Mouse (Mus musculus): ENCODE data around the gene Tbc1d14.

The Tbc1d14 gene

GRCm38 (mm10) chr5:36575745-36576144 is 17.3 kb downstream of the Tbc1d14 start:
- DNase-seq: no peak

- no peak for DNase-seq
Measured at GRCm38 (mm10) chr5:36575227-36575626, 17.8 kb downstream of the Tbc1d14 start.

- no peak for DNase-seq
Measured at GRCm38 (mm10) chr5:36574147-36574870, 18.8 kb downstream of the Tbc1d14 start.

- DNase-seq: no peak
Measured at GRCm38 (mm10) chr5:36573354-36573753, 19.7 kb downstream of the Tbc1d14 start.

GRCm38 (mm10) chr5:36571371-36571770 is 21.7 kb downstream of the Tbc1d14 start:
- no peak for DNase-seq

GRCm38 (mm10) chr5:36570546-36571245 is 22.4 kb downstream of the Tbc1d14 start:
- no peak for DNase-seq

- no peak for DNase-seq
Measured at GRCm38 (mm10) chr5:36570098-36570497, 23.0 kb downstream of the Tbc1d14 start.

GRCm38 (mm10) chr5:36568118-36568517 is 25.0 kb downstream of the Tbc1d14 start:
- DNase-seq: no peak

GRCm38 (mm10) chr5:36567627-36568026 is 25.4 kb downstream of the Tbc1d14 start:
- no peak for DNase-seq

- no peak for DNase-seq
Measured at GRCm38 (mm10) chr5:36564530-36564929, 28.5 kb downstream of the Tbc1d14 start.

- DNase-seq: no peak
Measured at GRCm38 (mm10) chr5:36563741-36564140, 29.3 kb downstream of the Tbc1d14 start.

GRCm38 (mm10) chr5:36562791-36563445 is 30.2 kb downstream of the Tbc1d14 start:
- no peak for DNase-seq

GRCm38 (mm10) chr5:36561509-36561908 is 31.6 kb downstream of the Tbc1d14 start:
- DNase-seq: no peak

GRCm38 (mm10) chr5:36560490-36560889 is 32.6 kb downstream of the Tbc1d14 start:
- DNase-seq: no peak

GRCm38 (mm10) chr5:36559510-36560235 is 33.4 kb downstream of the Tbc1d14 start:
- DNase-seq: no peak

- no peak for DNase-seq
Measured at GRCm38 (mm10) chr5:36559106-36559505, 34.0 kb downstream of the Tbc1d14 start.

GRCm38 (mm10) chr5:36558526-36558925 is 34.5 kb downstream of the Tbc1d14 start:
- DNase-seq: no peak

GRCm38 (mm10) chr5:36557584-36558308 is 35.3 kb downstream of the Tbc1d14 start:
- DNase-seq: no peak

GRCm38 (mm10) chr5:36556906-36557305 is 36.2 kb downstream of the Tbc1d14 start:
- no peak for DNase-seq

GRCm38 (mm10) chr5:36556289-36556688 is 36.8 kb downstream of the Tbc1d14 start:
- DNase-seq: no peak

GRCm38 (mm10) chr5:36554496-36554895 is 38.6 kb downstream of the Tbc1d14 start:
- DNase-seq: no peak

- no peak for DNase-seq
Measured at GRCm38 (mm10) chr5:36553886-36554285, 39.2 kb downstream of the Tbc1d14 start.

Measured in embryo, embryonic 11 days (tissue).